Mouse (Mus musculus) myocyte (in vitro differentiated cells): ENCODE results near the gene Glis3. TPM values are rescaled to one million over a fixed set of nuclear protein-coding genes. Genes with fewer than 3 reads are reported as not detected.

ENCODE experiments used
- H3K27me3 ChIP-seq: one replicate; pipeline ENCODE4 v1.6.1; 2011; ENCODE audit not compliant: control insufficient read depth, insufficient read depth, insufficient read length
- H3K36me3 ChIP-seq: one replicate; pipeline ENCODE4 v1.6.1; 2011; ENCODE audit not compliant: control insufficient read depth, insufficient read depth
- H3K4me2 ChIP-seq: one replicate; pipeline ENCODE4 v1.6.1; 2011; ENCODE audit warnings: low read depth, control low read depth
- H3K4me3 ChIP-seq: one replicate; pipeline ENCODE4 v1.5.1; 2011; ENCODE audit warnings: mild to moderate bottlenecking, control low read depth, moderate library complexity
- H3K79me2 ChIP-seq: one replicate; pipeline ENCODE4 v1.6.1; 2011; ENCODE audit not compliant: control insufficient read depth, insufficient read depth
- H3ac ChIP-seq: one replicate; pipeline ENCODE4 v1.6.1; 2011; ENCODE audit not compliant: control insufficient read depth, insufficient read length
- CEBPB ChIP-seq: IDR thresholded peaks from 2 replicates; pipeline ENCODE4 v1.6.1; 2011; ENCODE audit warnings: mild to moderate bottlenecking, moderate library complexity; ENCODE audit not compliant: poor library complexity, insufficient read depth, severe bottlenecking
- E2F4 ChIP-seq: IDR thresholded peaks from one replicate; pipeline ENCODE4 v1.6.1; 2011; ENCODE audit warnings: mild to moderate bottlenecking, control low read depth, moderate library complexity; ENCODE audit not compliant: insufficient read depth
- MAX ChIP-seq: IDR thresholded peaks from one replicate; pipeline ENCODE4 v1.6.1; 2011; ENCODE audit warnings: low read depth, mild to moderate bottlenecking, control low read depth
- MYOD1 ChIP-seq, 3 experiments: IDR thresholded peaks; one replicate each; pipeline ENCODE4 v1.6.1; 2011; ENCODE audit warnings: control low read depth in 2 of 3, low read depth in 2 of 3, mild to moderate bottlenecking in 2 of 3, moderate library complexity in 1 of 3; ENCODE audit not compliant: insufficient read length in 2 of 3, control insufficient read depth in 1 of 3
- MYOG ChIP-seq, 3 experiments: IDR thresholded peaks; one replicate each; pipeline ENCODE4 v1.6.1; 2011; ENCODE audit warnings: control low read depth in 2 of 3, low read depth in 2 of 3, mild to moderate bottlenecking in 2 of 3; ENCODE audit not compliant: insufficient read length in 2 of 3, control insufficient read depth in 1 of 3, insufficient read depth in 1 of 3
- POLR2A ChIP-seq: IDR thresholded peaks from one replicate; pipeline ENCODE4 v1.6.1; 2011; ENCODE audit warnings: low read depth, mild to moderate bottlenecking, control low read depth, moderate library complexity; ENCODE audit not compliant: insufficient read length
- POLR2AphosphoS2 ChIP-seq: IDR thresholded peaks from one replicate; pipeline ENCODE4 v1.6.1; 2011; ENCODE audit warnings: low read depth, control low read depth; ENCODE audit not compliant: insufficient read length
- REST ChIP-seq: IDR thresholded peaks from one replicate; pipeline ENCODE4 v1.6.1; 2011; ENCODE audit warnings: mild to moderate bottlenecking, control low read depth, moderate library complexity; ENCODE audit not compliant: insufficient read depth, insufficient read length
- SRF ChIP-seq: IDR thresholded peaks from one replicate; pipeline ENCODE4 v1.6.1; 2011; ENCODE audit warnings: low read depth; ENCODE audit not compliant: control insufficient read depth, insufficient read length
- TCF12 ChIP-seq: IDR thresholded peaks from one replicate; pipeline ENCODE4 v1.6.1; 2011; ENCODE audit warnings: mild to moderate bottlenecking, control low read depth; ENCODE audit not compliant: poor library complexity, insufficient read depth, severe bottlenecking
- TCF3 ChIP-seq: IDR thresholded peaks from one replicate; pipeline ENCODE4 v1.6.1; 2011; ENCODE audit warnings: low read depth, control low read depth; ENCODE audit not compliant: insufficient read length
- USF1 ChIP-seq: IDR thresholded peaks from one replicate; pipeline ENCODE4 v1.6.1; 2011; ENCODE audit warnings: low read depth, mild to moderate bottlenecking, control low read depth, moderate library complexity
- polyA plus RNA-seq: library from polyadenylated mRNA; unstranded; fragments of >200 nt; fragmentation: generic; extraction: Trizol; gene quantifications from one replicate; pipeline ENCODE4 v1.2.1, GENCODE M21; 2012; ENCODE audit warnings: missing spikeins

Glis3 gene
- polyA plus RNA-seq, 1 experiment = 0.79 TPM

DNA sequence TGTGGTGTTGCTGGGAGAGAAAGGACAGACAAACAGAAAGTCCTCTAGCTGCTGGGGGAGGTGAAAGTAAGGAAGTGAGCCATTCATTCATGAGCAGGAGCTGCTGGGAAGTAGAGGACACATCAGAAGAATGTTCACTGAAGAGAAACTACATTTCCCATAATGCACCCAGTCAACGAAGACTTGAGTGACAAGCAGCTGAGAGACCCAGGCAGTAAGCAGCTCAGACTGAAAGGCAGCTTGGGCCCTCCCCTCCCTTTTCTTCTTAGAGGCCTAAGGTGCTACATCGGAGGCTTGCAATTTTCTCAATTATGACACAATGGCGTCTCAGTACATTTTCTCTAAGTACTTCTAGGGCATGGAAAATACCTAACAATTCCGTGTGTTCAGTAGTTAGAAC lies 31.0 kb downstream of the Glis3 start:
- no peaks in the 10 kb centered on the region for H3K27me3 ChIP-seq
- TF ChIP-seq SRF = no peak
- TF ChIP-seq REST = no peak
- no peak for TF ChIP-seq TCF12
- no peak for TF ChIP-seq POLR2AphosphoS2
- no peaks in the 10 kb centered on the region for H3K79me2 ChIP-seq
- H3K4me2 ChIP-seq = no peak overlapping the region
- no peak overlapping the region for H3K4me3 ChIP-seq
- no peaks in the 10 kb centered on the region for H3K36me3 ChIP-seq
- no peak overlapping the region for H3ac ChIP-seq

DNA sequence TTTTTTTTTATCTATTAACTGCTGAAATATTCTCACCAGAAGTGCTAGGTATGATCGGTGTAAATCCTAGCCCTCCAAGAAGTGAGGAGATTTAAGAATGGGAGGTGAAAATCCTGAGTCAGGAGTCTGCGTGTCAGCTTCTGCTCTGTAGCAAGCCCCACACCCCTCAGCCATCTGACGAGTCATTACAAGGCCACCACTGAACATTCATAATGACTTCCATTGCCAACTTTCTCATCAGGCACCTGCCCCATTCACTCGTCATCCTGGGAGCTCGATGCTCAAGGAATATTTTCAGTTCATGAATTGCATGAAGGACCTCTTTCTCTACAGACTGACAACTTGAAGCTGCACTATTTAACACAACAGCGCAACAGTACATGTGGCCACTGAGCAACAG lies 32.5 kb downstream of the Glis3 start:
- Histone ChIP-seq H3K79me2 (no peaks in the 10 kb centered on the region), H3K4me2 (no peak overlapping the region), H3ac (no peak overlapping the region), H3K36me3 (no peaks in the 10 kb centered on the region), H3K4me3 (no peak overlapping the region), H3K27me3 (no peaks in the 10 kb centered on the region)
- TF ChIP-seq E2F4 = no peak
- TF ChIP-seq MYOG (IDR thresholded peaks at IDR 0.05; ENCODE audit: control insufficient read depth in 1 of 3, insufficient read depth in 1 of 3, insufficient read length in 2 of 3, low read depth in 2 of 3) = no peak
- no peak for TF ChIP-seq TCF12
- TF ChIP-seq USF1 = no peak
- TF ChIP-seq MAX = no peak
- TF ChIP-seq SRF = no peak
- TF ChIP-seq REST = no peak

DNA sequence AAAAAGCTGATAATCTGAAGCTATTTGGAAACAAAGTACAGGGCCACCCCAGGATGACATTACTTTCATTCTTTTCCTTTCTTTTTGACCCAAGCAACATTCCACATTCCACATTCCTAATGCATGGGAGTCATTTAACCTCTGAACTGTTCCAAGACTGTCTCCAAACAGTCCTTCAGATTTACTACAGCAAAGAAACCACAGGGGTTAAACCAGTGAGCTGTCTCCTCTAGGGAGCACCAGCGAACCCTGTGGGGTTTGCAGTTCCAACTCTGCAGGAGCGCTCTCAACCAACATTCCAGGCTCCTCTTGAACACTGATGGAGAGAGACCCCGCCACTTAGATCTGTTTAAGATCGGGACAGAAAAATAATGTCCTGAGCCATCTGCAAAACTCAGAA lies 33.6 kb downstream of the Glis3 start:
- TF ChIP-seq MAX (no peak), E2F4 (no peak), CEBPB (no peak), TCF12 (no peak), POLR2AphosphoS2 (no peak), MYOG (IDR thresholded peaks at IDR 0.05; ENCODE audit: control insufficient read depth in 1 of 3, insufficient read depth in 1 of 3, insufficient read length in 2 of 3, low read depth in 2 of 3) (no peak), SRF (no peak)

DNA sequence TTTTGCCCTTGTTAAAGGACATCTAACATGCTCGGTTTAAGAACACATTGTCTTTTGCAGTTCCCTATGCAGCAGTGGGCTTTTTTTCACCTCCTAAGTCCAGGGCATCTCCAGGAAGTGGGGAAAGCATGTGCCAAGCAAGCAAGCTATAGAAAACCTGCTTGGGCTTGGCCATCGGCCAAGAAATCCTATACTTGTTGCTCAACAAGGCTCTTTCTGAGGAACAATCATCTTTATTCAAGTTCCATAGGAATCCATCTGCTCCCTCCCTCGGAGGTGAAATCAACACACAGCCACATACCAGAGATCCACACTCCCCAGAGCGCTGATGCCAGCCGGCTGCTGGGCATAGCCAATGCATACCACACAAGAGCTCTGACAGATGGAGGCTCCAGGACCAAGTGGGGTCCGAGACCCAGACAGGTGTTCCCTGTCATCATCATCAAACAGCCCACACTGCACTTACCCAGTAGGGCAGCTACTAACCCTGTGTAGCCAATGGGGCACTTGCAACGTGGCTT lies 39.0 kb downstream of the Glis3 start:
- H3K36me3 ChIP-seq = no peaks in the 10 kb centered on the region
- H3K27me3 ChIP-seq = no peaks in the 10 kb centered on the region
- no peak for TF ChIP-seq POLR2AphosphoS2
- H3K4me3 ChIP-seq = no peak overlapping the region
- H3K79me2 ChIP-seq = no peaks in the 10 kb centered on the region
- H3ac ChIP-seq = no peak overlapping the region
- no peak overlapping the region for H3K4me2 ChIP-seq

More for the DNA sequence above, 33.6 kb downstream of the Glis3 start:
- Histone ChIP-seq H3K36me3 (no peaks in the 10 kb centered on the region), H3K79me2 (no peaks in the 10 kb centered on the region), H3K4me3 (no peak overlapping the region), H3K4me2 (peak overlapping the region; percentile 37), H3K27me3 (no peaks in the 10 kb centered on the region), H3ac (no peak overlapping the region)

DNA sequence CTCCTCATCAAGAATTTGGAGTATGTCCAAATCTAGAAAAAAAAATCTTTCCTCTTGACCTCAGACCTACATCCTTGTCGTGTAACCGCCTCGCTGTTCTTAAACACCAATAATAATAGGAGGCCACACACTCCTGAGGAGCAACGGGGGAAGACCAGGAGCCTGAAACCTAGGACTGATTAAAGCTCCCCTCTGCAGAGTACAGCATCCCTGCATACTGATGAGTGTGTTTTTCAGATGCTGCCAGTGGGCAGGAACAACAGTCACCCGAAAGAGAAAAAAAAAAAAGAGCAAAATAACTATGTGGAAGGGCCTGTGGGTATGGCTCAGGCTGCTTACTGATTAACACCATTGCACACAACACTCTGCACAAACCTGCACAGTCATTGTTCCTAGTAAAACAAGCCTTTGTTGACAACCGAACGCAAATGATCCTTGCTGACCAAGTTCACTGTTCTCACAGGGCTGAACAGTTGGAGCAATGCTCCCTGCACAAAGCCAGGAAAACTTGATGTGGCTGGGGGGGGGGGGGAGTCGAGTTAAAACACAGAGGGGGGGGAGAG lies 43.8 kb downstream of the Glis3 start:
- no peaks in the 10 kb centered on the region for H3K27me3 ChIP-seq
- H3K4me2 ChIP-seq = no peak overlapping the region
- H3K36me3 ChIP-seq = no peaks in the 10 kb centered on the region
- H3K79me2 ChIP-seq = no peaks in the 10 kb centered on the region
- TF ChIP-seq POLR2A (no peak), E2F4 (no peak), USF1 (no peak), SRF (no peak), MYOD1 (IDR thresholded peaks at IDR 0.05; ENCODE audit: control insufficient read depth in 1 of 3, insufficient read length in 2 of 3, low read depth in 2 of 3) (no peak), MAX (no peak), CEBPB (no peak), POLR2AphosphoS2 (no peak), MYOG (IDR thresholded peaks at IDR 0.05; ENCODE audit: control insufficient read depth in 1 of 3, insufficient read depth in 1 of 3, insufficient read length in 2 of 3, low read depth in 2 of 3) (no peak), TCF12 (no peak), REST (no peak), TCF3 (no peak)
- no peak overlapping the region for H3K4me3 ChIP-seq
- no peak overlapping the region for H3ac ChIP-seq

DNA sequence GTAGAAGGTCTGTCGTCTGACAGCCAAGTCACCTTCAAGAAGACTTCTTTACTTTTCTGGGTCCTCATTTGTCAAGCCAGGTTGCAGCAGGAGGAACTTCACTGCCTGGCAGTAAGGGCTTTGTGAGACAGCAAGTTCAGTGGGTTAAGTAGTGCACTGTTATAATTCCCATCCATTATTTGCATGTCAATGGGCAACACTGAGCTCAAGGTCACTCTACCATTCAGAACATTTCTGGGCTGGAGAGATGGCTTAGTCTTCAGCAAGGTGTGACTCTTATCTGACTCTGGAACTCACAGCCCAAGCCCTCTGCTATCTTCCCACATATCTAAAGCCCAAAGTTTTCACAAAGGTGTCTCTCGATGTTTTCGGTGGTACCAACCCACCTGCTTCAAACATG lies 44.9 kb downstream of the Glis3 start:
- no peak overlapping the region for H3K4me2 ChIP-seq
- TF ChIP-seq USF1 (no peak), POLR2AphosphoS2 (no peak), TCF3 (no peak), MYOG (IDR thresholded peaks at IDR 0.05; ENCODE audit: control insufficient read depth in 1 of 3, insufficient read depth in 1 of 3, insufficient read length in 2 of 3, low read depth in 2 of 3) (no peak), CEBPB (no peak), E2F4 (no peak), SRF (no peak), TCF12 (no peak), MAX (no peak), REST (no peak), POLR2A (no peak)
- H3K36me3 ChIP-seq = no peaks in the 10 kb centered on the region
- no peaks in the 10 kb centered on the region for H3K27me3 ChIP-seq
- H3ac ChIP-seq = no peak overlapping the region
- H3K4me3 ChIP-seq = no peak overlapping the region
- H3K79me2 ChIP-seq = no peaks in the 10 kb centered on the region
